In the genomic region with DNA sequence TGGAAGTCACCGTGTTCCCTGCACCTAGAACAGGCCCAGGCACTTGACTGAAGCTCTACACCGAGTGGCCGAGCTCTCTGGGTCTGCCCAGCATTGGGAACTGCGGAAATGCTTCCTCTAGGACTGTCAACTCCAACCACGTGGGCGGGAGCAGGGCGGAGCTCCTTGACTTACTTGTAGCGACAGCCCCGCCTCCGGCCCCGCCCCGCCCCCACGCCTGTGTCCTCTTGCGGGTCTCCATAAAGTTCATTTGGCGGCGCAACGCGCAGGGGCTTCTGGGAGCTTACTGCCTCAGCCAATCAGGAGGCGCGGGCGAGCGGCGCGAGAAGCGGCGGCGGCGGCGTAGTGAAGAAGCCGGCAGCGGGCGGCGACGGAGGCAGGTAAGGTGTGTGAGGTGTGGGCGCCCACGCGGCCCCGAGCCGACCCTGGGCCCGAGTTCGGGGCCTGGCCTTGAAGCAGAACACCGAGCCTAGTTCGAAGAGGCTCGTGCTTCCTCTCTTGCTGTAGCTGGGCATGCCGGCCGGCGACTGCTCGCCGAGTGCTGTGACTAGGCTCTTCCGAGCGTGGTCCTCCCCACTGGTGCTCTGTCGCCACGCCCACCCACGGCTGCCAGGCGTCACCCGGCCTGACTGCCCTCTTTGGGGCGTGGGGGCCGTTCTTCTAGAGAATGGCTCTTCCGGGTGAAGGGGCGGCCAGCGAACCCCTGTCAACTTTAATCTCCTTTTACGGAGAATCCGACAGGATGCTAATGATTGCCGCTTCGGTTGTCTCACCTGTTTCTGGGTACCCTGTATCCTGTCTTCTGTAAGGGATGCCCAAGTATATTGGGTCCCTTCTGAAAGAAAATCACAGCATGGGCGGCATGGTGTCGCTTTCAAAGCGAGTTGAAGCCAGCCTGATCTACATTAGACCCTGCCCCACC, we compare ENCODE assay signal across 8 mouse cellular contexts. TPM values are rescaled to one million over a fixed set of nuclear protein-coding genes. Genes with fewer than 3 reads are reported as not detected.
DNase-seq lines count a peak whose midpoint lies in the region; ATAC-seq lines count a peak whose summit lies in the region.

Gene Nup93, plus strand, starts transcription at position 313 of the 922 bp plus-strand sequence.

- H3K4me2 ChIP-seq in kidney, embryonic 15.5 days = peak within 1 kb of the TSS; percentile 81

- DNase-seq in B cell, adult 2 months = peak; percentile 92 to 94
- peak; percentile 99 for DNase-seq in brain, adult 2 months (ENCODE audit: low read depth, low spot score)
- peak; percentile 100 for DNase-seq in heart, embryonic 10.5 days (ENCODE audit: low spot score)
- DNase-seq in liver = peak; percentile 100
- peak; percentile 95 to 97 for DNase-seq in spleen, postnatal 4 days (ENCODE audit: low spot score in 2 of 2)

- peak within 1 kb of the TSS; percentile 86 for H3K4me3 ChIP-seq in heart, embryonic 10.5 days
- H3K4me3 ChIP-seq in kidney, embryonic 15.5 days (replicated peaks) = peak within 1 kb of the TSS; percentile 95

- H3K36me3 ChIP-seq in heart, embryonic 10.5 days = no peaks in the 10 kb centered on the region
- H3K36me3 ChIP-seq in kidney, embryonic 15.5 days = no peaks in the 10 kb centered on the region

- H3K9ac ChIP-seq in kidney, embryonic 15.5 days = peak within 1 kb of the TSS; percentile 89

- H3K27ac ChIP-seq in heart, embryonic 10.5 days = peak within 1 kb of the TSS; percentile 85
- peak within 1 kb of the TSS; percentile 70 for H3K27ac ChIP-seq in kidney, embryonic 15.5 days

- WGBS in heart, embryonic 10.5 days = under 1% methylated on average over 68 of the region's 68 CpGs
- under 1% methylated on average over 68 of the region's 68 CpGs for WGBS in kidney, embryonic 15.5 days

- peaks cover 27% of the 10 kb centered on the region for H3K4me1 ChIP-seq in heart, embryonic 10.5 days
- peaks cover 19% of the 10 kb centered on the region for H3K4me1 ChIP-seq in kidney, embryonic 15.5 days

- H3K9me3 ChIP-seq in heart, embryonic 10.5 days = no peaks in the 10 kb centered on the region
- no peaks in the 10 kb centered on the region for H3K9me3 ChIP-seq in kidney, embryonic 15.5 days (replicated peaks)

- H3K27me3 ChIP-seq in heart, embryonic 10.5 days (ENCODE audit: insufficient read depth, poor library complexity, severe bottlenecking) = no peaks in the 10 kb centered on the region
- no peaks in the 10 kb centered on the region for H3K27me3 ChIP-seq in kidney, embryonic 15.5 days

- peak; percentile 96 for ATAC-seq in erythroblast, adult 5-6 weeks (replicated peaks; ENCODE audit: low FRiP score, poor library complexity, severe bottlenecking)
- peak; percentile 98 for ATAC-seq in kidney, embryonic 15.5 days (replicated peaks; ENCODE audit: low FRiP score)
- peak; percentile 88 for ATAC-seq in monocyte, adult 5-6 weeks (replicated peaks; ENCODE audit: insufficient number of reproducible peaks, low FRiP score, low TSS enrichment, poor library complexity, severe bottlenecking)

RNA-seq across cellular contexts. Expression of gene Nup93, which starts in this region (rescaled TPM):
- 6.5 and 6.9 TPM in 2 replicates for total RNA-seq in erythroblast, adult 5-6 weeks (2015; ENCODE audit: low replicate concordance)
- total RNA-seq in erythroblast, adult 5-6 weeks (2017; ENCODE audit: low replicate concordance) = 8.6 and 11.0 TPM in 2 replicates
- polyA plus RNA-seq in heart, embryonic 10.5 days (2016; fragmentation: Nextera tagmentation; extraction: Ambion mirVana) = 98.2 and 118 TPM in 2 replicates
- polyA plus RNA-seq in kidney, embryonic 15.5 days (2015; fragmentation: Nextera tagmentation; extraction: Ambion mirVana) = 89.6 and 91.6 TPM in 2 replicates
- 11.8 to 21.1 TPM (median 12.5 TPM) in 3 replicates for total RNA-seq in monocyte, adult 5-6 weeks (2017)

Comparison
In these comparisons a context has a peak if more than half of its experiments do, and no peak if none do; other contexts are left out.
1. Peak in every context shown above with its lines: DNase-seq, ATAC-seq, H3K4me3 ChIP-seq and H3K27ac ChIP-seq.